Mouse (Mus musculus): ENCODE results near the gene Grin3b. TPM values are rescaled to one million over a fixed set of nuclear protein-coding genes. Genes with fewer than 3 reads are reported as not detected.

Grin3b gene
- polyA plus RNA-seq, 1 experiment from 2014 or later: 0.28 TPM

- no peak for ATAC-seq
- H3K27ac ChIP-seq (ENCODE audit: low read length): no peak overlapping the region
- no peaks in the 10 kb centered on the region for H3K27me3 ChIP-seq (ENCODE audit: control insufficient read depth, insufficient read depth, low read depth, low read length)
- H3K9ac ChIP-seq (ENCODE audit: low read depth, low read length): no peak overlapping the region
- no peak overlapping the region for H3K4me3 ChIP-seq (ENCODE audit: low read depth, low read length)
- 55% methylated on average over 13 of the region's 13 CpGs for WGBS
- H3K36me3 ChIP-seq (ENCODE audit: control insufficient read depth, insufficient read depth, low read length): peaks cover 11% of the 10 kb centered on the region
- H3K4me2 ChIP-seq (ENCODE audit: low read length): no peak overlapping the region
- H3K9me3 ChIP-seq (replicated peaks; ENCODE audit: control insufficient read depth, low read length, poor library complexity, severe bottlenecking): no peaks in the 10 kb centered on the region
- peaks cover 7% of the 10 kb centered on the region for H3K4me1 ChIP-seq (ENCODE audit: control insufficient read depth, insufficient read depth, low read length)
Observed at GRCm38 (mm10) chr10:79934272-79934721, 36.2 kb upstream of the Grin3b start.

GRCm38 (mm10) chr10:79934794-79935569, 35.5 kb upstream of the Grin3b start:
- no peak overlapping the region for H3K9ac ChIP-seq (ENCODE audit: low read depth, low read length)
- H3K4me2 ChIP-seq (ENCODE audit: low read length): no peak overlapping the region
- peaks cover 11% of the 10 kb centered on the region for H3K36me3 ChIP-seq (ENCODE audit: control insufficient read depth, insufficient read depth, low read length)
- WGBS: 87% methylated on average over 16 of the region's 16 CpGs
- no peaks in the 10 kb centered on the region for H3K27me3 ChIP-seq (ENCODE audit: control insufficient read depth, insufficient read depth, low read depth, low read length)
- H3K27ac ChIP-seq (ENCODE audit: low read length): no peak overlapping the region
- H3K4me1 ChIP-seq (ENCODE audit: control insufficient read depth, insufficient read depth, low read length): peaks cover 4% of the 10 kb centered on the region; the same call in 1 of the 2 replicates
- H3K9me3 ChIP-seq (replicated peaks; ENCODE audit: control insufficient read depth, low read length, poor library complexity, severe bottlenecking): no peaks in the 10 kb centered on the region
- ATAC-seq: no peak
- no peak overlapping the region for H3K4me3 ChIP-seq (ENCODE audit: low read depth, low read length)

DNA sequence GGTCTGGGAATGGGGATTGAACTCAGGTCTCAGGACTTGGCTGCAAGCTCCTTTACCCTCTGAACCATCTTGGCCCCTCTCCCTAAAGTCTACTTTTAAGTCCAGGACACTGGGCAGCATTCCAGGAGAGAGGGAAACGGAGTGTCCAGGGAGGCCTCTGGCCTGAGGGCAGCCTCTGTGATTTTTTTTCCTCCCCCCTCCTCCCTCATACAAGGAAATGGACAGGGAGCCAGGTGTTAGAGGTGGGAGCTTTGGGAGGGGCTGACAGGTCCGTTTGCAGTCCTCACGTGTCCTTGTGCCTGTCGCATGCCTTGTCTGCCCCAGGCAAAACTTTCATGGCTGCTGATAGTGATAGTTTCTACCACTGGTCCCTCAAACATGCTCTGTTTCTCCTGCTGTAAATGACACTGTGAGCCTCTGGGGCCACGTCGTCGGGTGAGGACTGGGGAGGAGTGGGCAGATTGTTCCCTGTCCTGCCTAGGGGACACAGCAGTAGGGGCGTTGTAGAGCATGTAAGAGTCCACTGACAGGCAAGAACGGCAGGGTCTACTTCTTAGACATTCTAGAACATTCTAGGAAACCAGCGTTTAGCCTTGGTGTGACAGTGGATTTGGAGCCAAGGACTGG, 34.1 kb upstream of the Grin3b start:
- H3K4me1 ChIP-seq (ENCODE audit: control insufficient read depth, insufficient read depth, low read length): peaks cover 4% of the 10 kb centered on the region; the same call in 1 of the 2 replicates
- H3K36me3 ChIP-seq (ENCODE audit: control insufficient read depth, insufficient read depth, low read length): peaks cover 9% of the 10 kb centered on the region
- 80% methylated on average over 10 of the region's 10 CpGs for WGBS
- H3K4me2 ChIP-seq (ENCODE audit: low read length): no peak overlapping the region
- no peak overlapping the region; the same call in 1 of the 2 replicates for H3K9ac ChIP-seq (ENCODE audit: low read depth, low read length)
- H3K4me3 ChIP-seq (ENCODE audit: low read depth, low read length): no peak overlapping the region
- no peak overlapping the region for H3K27ac ChIP-seq (ENCODE audit: low read length)
- no peaks in the 10 kb centered on the region for H3K9me3 ChIP-seq (replicated peaks; ENCODE audit: control insufficient read depth, low read length, poor library complexity, severe bottlenecking)
- no peaks in the 10 kb centered on the region for H3K27me3 ChIP-seq (ENCODE audit: control insufficient read depth, insufficient read depth, low read depth, low read length)
- ATAC-seq: no peak

GRCm38 (mm10) chr10:79936911-79937441, 33.5 kb upstream of the Grin3b start:
- ATAC-seq: no peak
- Histone ChIP-seq H3K9me3 (replicated peaks; ENCODE audit: control insufficient read depth, low read length, poor library complexity, severe bottlenecking) (no peaks in the 10 kb centered on the region), H3K27me3 (ENCODE audit: control insufficient read depth, insufficient read depth, low read depth, low read length) (no peaks in the 10 kb centered on the region), H3K4me2 (ENCODE audit: low read length) (0 out of 2 replicates have a peak overlapping the region, but pooled peaks have one; percentile 14), H3K9ac (ENCODE audit: low read depth, low read length) (peak overlapping the region; percentile 26; the same call in 1 of the 2 replicates), H3K36me3 (ENCODE audit: control insufficient read depth, insufficient read depth, low read length) (peaks cover 8% of the 10 kb centered on the region), H3K4me3 (ENCODE audit: low read depth, low read length) (no peak overlapping the region), H3K4me1 (ENCODE audit: control insufficient read depth, insufficient read depth, low read length) (peaks cover 4% of the 10 kb centered on the region; the same call in 1 of the 2 replicates), H3K27ac (ENCODE audit: low read length) (no peak overlapping the region)
- WGBS: 56% methylated on average over 27 of the region's 27 CpGs

DNA sequence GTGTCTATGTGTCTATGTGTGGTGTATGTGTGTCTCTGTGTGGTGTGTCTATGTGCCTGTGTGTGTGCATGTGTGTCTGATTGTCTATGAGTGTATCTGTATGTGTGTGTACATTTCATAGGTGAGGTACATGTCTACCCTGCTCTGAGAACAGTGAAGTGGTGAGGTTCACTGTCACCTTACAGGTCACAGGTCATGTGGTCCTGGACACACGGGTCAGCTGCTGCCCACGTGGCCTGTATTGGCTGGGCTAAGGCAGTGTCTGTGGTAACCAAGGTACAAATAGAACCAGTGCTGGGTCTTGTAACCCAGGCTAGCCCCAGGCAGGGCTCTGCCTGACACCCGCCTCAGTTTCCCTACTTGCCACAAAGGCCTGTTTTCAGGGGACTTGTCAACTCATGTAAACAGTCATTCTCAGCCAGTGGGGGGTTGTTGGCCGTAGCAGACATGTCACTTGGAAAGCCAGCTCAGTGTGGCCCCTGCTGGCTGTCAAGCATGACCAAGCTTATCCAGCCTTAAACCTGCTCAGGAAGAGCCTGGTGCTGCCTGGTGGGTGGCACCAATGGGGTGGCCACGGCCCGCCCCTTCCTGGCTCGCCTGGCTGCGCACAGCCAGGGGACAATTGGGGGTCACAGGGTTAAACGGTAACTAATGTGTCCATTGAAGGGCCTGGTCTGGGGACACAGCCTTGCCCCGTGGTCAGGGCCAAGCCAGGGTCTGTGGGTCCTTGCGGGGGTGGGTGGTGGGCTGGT, 32.6 kb upstream of the Grin3b start:
- Histone ChIP-seq H3K4me2 (ENCODE audit: low read length) (no peak overlapping the region), H3K27me3 (ENCODE audit: control insufficient read depth, insufficient read depth, low read depth, low read length) (no peaks in the 10 kb centered on the region), H3K36me3 (ENCODE audit: control insufficient read depth, insufficient read depth, low read length) (peaks cover 6% of the 10 kb centered on the region; the same call in 1 of the 2 replicates), H3K4me1 (ENCODE audit: control insufficient read depth, insufficient read depth, low read length) (peaks cover 4% of the 10 kb centered on the region; the same call in 1 of the 2 replicates), H3K4me3 (ENCODE audit: low read depth, low read length) (no peak overlapping the region), H3K9ac (ENCODE audit: low read depth, low read length) (no peak overlapping the region), H3K27ac (ENCODE audit: low read length) (no peak overlapping the region), H3K9me3 (replicated peaks; ENCODE audit: control insufficient read depth, low read length, poor library complexity, severe bottlenecking) (no peaks in the 10 kb centered on the region)
- 51% methylated on average over 11 of the region's 11 CpGs for WGBS
- no peak for ATAC-seq

- WGBS: 77% methylated on average over 7 of the region's 7 CpGs
- Histone ChIP-seq H3K27me3 (ENCODE audit: control insufficient read depth, insufficient read depth, low read depth, low read length) (no peaks in the 10 kb centered on the region), H3K9ac (ENCODE audit: low read depth, low read length) (no peak overlapping the region), H3K27ac (ENCODE audit: low read length) (no peak overlapping the region), H3K36me3 (ENCODE audit: control insufficient read depth, insufficient read depth, low read length) (peaks cover 6% of the 10 kb centered on the region; the same call in 1 of the 2 replicates), H3K9me3 (replicated peaks; ENCODE audit: control insufficient read depth, low read length, poor library complexity, severe bottlenecking) (no peaks in the 10 kb centered on the region), H3K4me2 (ENCODE audit: low read length) (no peak overlapping the region), H3K4me1 (ENCODE audit: control insufficient read depth, insufficient read depth, low read length) (peaks cover 7% of the 10 kb centered on the region; the same call in 1 of the 2 replicates), H3K4me3 (ENCODE audit: low read depth, low read length) (no peak overlapping the region)
- ATAC-seq: no peak
Observed at GRCm38 (mm10) chr10:79940749-79941148, 29.8 kb upstream of the Grin3b start.

- Histone ChIP-seq H3K27me3 (ENCODE audit: control insufficient read depth, insufficient read depth, low read depth, low read length) (no peaks in the 10 kb centered on the region), H3K4me3 (ENCODE audit: low read depth, low read length) (no peak overlapping the region), H3K27ac (ENCODE audit: low read length) (no peak overlapping the region), H3K9me3 (replicated peaks; ENCODE audit: control insufficient read depth, low read length, poor library complexity, severe bottlenecking) (no peaks in the 10 kb centered on the region), H3K4me2 (ENCODE audit: low read length) (no peak overlapping the region), H3K9ac (ENCODE audit: low read depth, low read length) (no peak overlapping the region), H3K4me1 (ENCODE audit: control insufficient read depth, insufficient read depth, low read length) (peaks cover 3% of the 10 kb centered on the region; the same call in 1 of the 2 replicates), H3K36me3 (ENCODE audit: control insufficient read depth, insufficient read depth, low read length) (peaks cover 3% of the 10 kb centered on the region; the same call in 1 of the 2 replicates)
- WGBS: 96% methylated on average over 1 of the region's 1 CpGs
- no peak for ATAC-seq
Observed at GRCm38 (mm10) chr10:79942988-79943387, 27.5 kb upstream of the Grin3b start.

- H3K9me3 ChIP-seq (replicated peaks; ENCODE audit: control insufficient read depth, low read length, poor library complexity, severe bottlenecking): no peaks in the 10 kb centered on the region
- no peak overlapping the region for H3K4me3 ChIP-seq (ENCODE audit: low read depth, low read length)
- no peak overlapping the region for H3K4me2 ChIP-seq (ENCODE audit: low read length)
- H3K27me3 ChIP-seq (ENCODE audit: control insufficient read depth, insufficient read depth, low read depth, low read length): no peaks in the 10 kb centered on the region
- no peak overlapping the region for H3K9ac ChIP-seq (ENCODE audit: low read depth, low read length)
- ATAC-seq: no peak
- no peak overlapping the region for H3K27ac ChIP-seq (ENCODE audit: low read length)
- WGBS: 84% methylated on average over 9 of the region's 9 CpGs
- peaks cover 3% of the 10 kb centered on the region; the same call in 1 of the 2 replicates for H3K4me1 ChIP-seq (ENCODE audit: control insufficient read depth, insufficient read depth, low read length)
- H3K36me3 ChIP-seq (ENCODE audit: control insufficient read depth, insufficient read depth, low read length): peaks cover 3% of the 10 kb centered on the region; the same call in 1 of the 2 replicates
Observed at GRCm38 (mm10) chr10:79943471-79943901, 27.0 kb upstream of the Grin3b start.

Data from midbrain, embryonic 16.5 days (tissue).